Mouse (Mus musculus): ENCODE results near the gene Npas3. TPM values are rescaled to one million over a fixed set of nuclear protein-coding genes. Genes with fewer than 3 reads are reported as not detected.

Gene Npas3
- total and polyA plus RNA-seq, 2 experiments: 0.04 TPM; not detected in 1

DNA sequence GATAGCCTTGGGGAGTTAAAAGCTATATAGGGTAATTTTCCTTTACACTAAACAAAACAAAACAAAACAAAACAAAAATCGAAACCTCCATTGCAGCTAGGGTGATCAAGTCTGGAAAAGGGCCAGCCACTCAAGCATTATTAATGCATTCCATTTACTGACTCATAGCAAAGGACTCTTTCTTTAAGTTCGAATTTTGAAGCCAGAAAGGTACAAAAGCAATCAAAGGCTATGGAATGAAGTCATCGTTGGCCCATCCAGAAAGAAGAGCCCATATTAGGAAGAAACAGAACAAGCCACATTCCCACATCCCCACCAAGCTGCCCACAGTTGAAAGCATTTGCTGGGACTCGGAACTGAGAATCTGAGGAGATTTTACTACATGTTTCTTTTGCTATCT, 640.1 kb downstream of the Npas3 start:
- WGBS: 79% methylated on average over 4 of the region's 4 CpGs
- Histone ChIP-seq H3K36me3 (ENCODE audit: control insufficient read depth, insufficient read depth, low read length) (no peaks in the 10 kb centered on the region), H3K4me1 (ENCODE audit: control insufficient read depth, insufficient read depth, low read length) (no peaks in the 10 kb centered on the region), H3K27me3 (ENCODE audit: control insufficient read depth, insufficient read depth, low read length) (no peaks in the 10 kb centered on the region), H3K4me3 (ENCODE audit: insufficient read depth, low read depth, low read length) (no peak overlapping the region), H3K9ac (ENCODE audit: low read depth, low read length) (no peak overlapping the region), H3K27ac (replicated peaks; ENCODE audit: insufficient read depth, low read depth, low read length) (no peak overlapping the region), H3K79me2 (ENCODE audit: control insufficient read depth, insufficient read depth, low read length) (no peaks in the 10 kb centered on the region)
- DNase-seq (ENCODE audit: extremely low read depth, low read depth, low spot score): no peak
- TF ChIP-seq CTCF (IDR thresholded peaks at IDR 0.05; ENCODE audit: low read depth, low read length): no peak
- no peak for TF ChIP-seq POLR2A (IDR thresholded peaks at IDR 0.05; ENCODE audit: extremely low read depth, insufficient read depth, low read length)

- Histone ChIP-seq H3K9ac (ENCODE audit: low read depth, low read length) (no peak overlapping the region), H3K79me2 (ENCODE audit: control insufficient read depth, insufficient read depth, low read length) (no peaks in the 10 kb centered on the region), H3K4me3 (ENCODE audit: insufficient read depth, low read depth, low read length) (no peak overlapping the region), H3K27ac (replicated peaks; ENCODE audit: insufficient read depth, low read depth, low read length) (no peak overlapping the region), H3K36me3 (ENCODE audit: control insufficient read depth, insufficient read depth, low read length) (no peaks in the 10 kb centered on the region), H3K4me1 (ENCODE audit: control insufficient read depth, insufficient read depth, low read length) (no peaks in the 10 kb centered on the region), H3K27me3 (ENCODE audit: control insufficient read depth, insufficient read depth, low read length) (no peaks in the 10 kb centered on the region)
- TF ChIP-seq CTCF (IDR thresholded peaks at IDR 0.05; ENCODE audit: low read depth, low read length) (no peak), POLR2A (IDR thresholded peaks at IDR 0.05; ENCODE audit: extremely low read depth, insufficient read depth, low read length) (no peak)
- 84% methylated on average over 5 of the region's 5 CpGs for WGBS
- no peak for DNase-seq (ENCODE audit: extremely low read depth, low read depth, low spot score)
Observed at GRCm38 (mm10) chr12:53895909-53896308, 647.4 kb downstream of the Npas3 start.

- no peak overlapping the region for H3K27ac ChIP-seq (replicated peaks; ENCODE audit: insufficient read depth, low read depth, low read length)
- no peak for TF ChIP-seq CTCF (IDR thresholded peaks at IDR 0.05; ENCODE audit: low read depth, low read length)
- no peak for TF ChIP-seq POLR2A (IDR thresholded peaks at IDR 0.05; ENCODE audit: extremely low read depth, insufficient read depth, low read length)
- DNase-seq (ENCODE audit: extremely low read depth, low read depth, low spot score): no peak
- H3K4me1 ChIP-seq (ENCODE audit: control insufficient read depth, insufficient read depth, low read length): no peaks in the 10 kb centered on the region
- H3K79me2 ChIP-seq (ENCODE audit: control insufficient read depth, insufficient read depth, low read length): no peaks in the 10 kb centered on the region
- H3K27me3 ChIP-seq (ENCODE audit: control insufficient read depth, insufficient read depth, low read length): no peaks in the 10 kb centered on the region
- H3K36me3 ChIP-seq (ENCODE audit: control insufficient read depth, insufficient read depth, low read length): no peaks in the 10 kb centered on the region
- 73% methylated on average over 8 of the region's 8 CpGs for WGBS
- H3K9ac ChIP-seq (ENCODE audit: low read depth, low read length): no peak overlapping the region
- H3K4me3 ChIP-seq (ENCODE audit: insufficient read depth, low read depth, low read length): no peak overlapping the region
Observed at GRCm38 (mm10) chr12:53908761-53909160, 660.3 kb downstream of the Npas3 start.

GRCm38 (mm10) chr12:53910192-53910591, 661.7 kb downstream of the Npas3 start:
- no peak for DNase-seq (ENCODE audit: extremely low read depth, low read depth, low spot score)
- no peak overlapping the region for H3K9ac ChIP-seq (ENCODE audit: low read depth, low read length)
- H3K27ac ChIP-seq (replicated peaks; ENCODE audit: insufficient read depth, low read depth, low read length): no peak overlapping the region
- H3K4me1 ChIP-seq (ENCODE audit: control insufficient read depth, insufficient read depth, low read length): no peaks in the 10 kb centered on the region
- no peaks in the 10 kb centered on the region for H3K79me2 ChIP-seq (ENCODE audit: control insufficient read depth, insufficient read depth, low read length)
- no peaks in the 10 kb centered on the region for H3K36me3 ChIP-seq (ENCODE audit: control insufficient read depth, insufficient read depth, low read length)
- no peak overlapping the region for H3K4me3 ChIP-seq (ENCODE audit: insufficient read depth, low read depth, low read length)
- no peaks in the 10 kb centered on the region for H3K27me3 ChIP-seq (ENCODE audit: control insufficient read depth, insufficient read depth, low read length)
- TF ChIP-seq CTCF (IDR thresholded peaks at IDR 0.05; ENCODE audit: low read depth, low read length) (no peak), POLR2A (IDR thresholded peaks at IDR 0.05; ENCODE audit: extremely low read depth, insufficient read depth, low read length) (no peak)
- WGBS: 78% methylated on average over 2 of the region's 2 CpGs

DNA sequence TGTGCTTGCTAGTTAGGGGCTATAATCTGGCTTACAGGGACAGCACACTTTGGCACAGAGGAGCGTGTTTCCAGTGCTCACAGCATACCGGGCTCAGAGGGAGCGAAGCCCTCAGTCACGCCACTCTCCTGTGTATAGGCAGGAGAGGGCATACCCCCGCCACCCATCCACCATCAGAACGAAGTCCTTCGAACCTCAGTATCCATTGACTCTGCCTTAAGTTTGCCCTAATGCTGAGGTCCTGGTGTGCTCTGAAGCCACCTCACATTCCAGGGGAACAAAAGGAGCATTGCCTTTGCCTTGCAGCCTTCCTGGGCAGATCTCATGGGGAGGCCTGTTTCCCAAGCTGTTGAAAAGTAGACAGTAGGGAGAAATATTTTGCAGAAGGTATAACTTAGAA, 673.7 kb downstream of the Npas3 start:
- no peaks in the 10 kb centered on the region for H3K27me3 ChIP-seq (ENCODE audit: control insufficient read depth, insufficient read depth, low read length)
- DNase-seq (ENCODE audit: extremely low read depth, low read depth, low spot score): no peak
- no peak overlapping the region for H3K4me3 ChIP-seq (ENCODE audit: insufficient read depth, low read depth, low read length)
- no peaks in the 10 kb centered on the region for H3K4me1 ChIP-seq (ENCODE audit: control insufficient read depth, insufficient read depth, low read length)
- no peak overlapping the region for H3K9ac ChIP-seq (ENCODE audit: low read depth, low read length)
- H3K36me3 ChIP-seq (ENCODE audit: control insufficient read depth, insufficient read depth, low read length): no peaks in the 10 kb centered on the region
- H3K27ac ChIP-seq (replicated peaks; ENCODE audit: insufficient read depth, low read depth, low read length): no peak overlapping the region
- TF ChIP-seq CTCF (IDR thresholded peaks at IDR 0.05; ENCODE audit: low read depth, low read length) (no peak), POLR2A (IDR thresholded peaks at IDR 0.05; ENCODE audit: extremely low read depth, insufficient read depth, low read length) (no peak)
- 95% methylated on average over 7 of the region's 7 CpGs for WGBS
- H3K79me2 ChIP-seq (ENCODE audit: control insufficient read depth, insufficient read depth, low read length): no peaks in the 10 kb centered on the region

DNA sequence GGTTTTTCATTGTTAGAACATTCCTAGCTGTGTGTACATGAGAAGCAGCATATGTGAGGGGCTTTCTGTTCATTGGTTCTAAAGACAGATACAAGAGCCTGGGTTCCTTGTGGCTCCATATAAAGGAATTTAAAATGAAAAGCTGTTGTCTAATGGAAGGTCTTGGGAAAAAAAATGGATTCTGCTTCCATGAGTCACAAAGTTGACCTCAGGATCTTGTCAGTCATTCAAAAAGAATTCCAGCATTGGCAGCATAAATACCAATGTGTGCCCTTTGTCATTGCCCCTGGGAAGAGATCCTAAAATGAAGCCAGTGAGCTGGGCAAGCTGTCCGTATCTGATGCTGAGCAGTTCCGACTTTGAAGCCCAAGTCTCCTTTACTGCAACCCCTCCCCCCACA, 700.3 kb downstream of the Npas3 start:
- H3K4me1 ChIP-seq (ENCODE audit: control insufficient read depth, insufficient read depth, low read length): no peaks in the 10 kb centered on the region
- no peak for TF ChIP-seq POLR2A (IDR thresholded peaks at IDR 0.05; ENCODE audit: extremely low read depth, insufficient read depth, low read length)
- no peak for TF ChIP-seq CTCF (IDR thresholded peaks at IDR 0.05; ENCODE audit: low read depth, low read length)
- no peak overlapping the region for H3K4me3 ChIP-seq (ENCODE audit: insufficient read depth, low read depth, low read length)
- H3K79me2 ChIP-seq (ENCODE audit: control insufficient read depth, insufficient read depth, low read length): no peaks in the 10 kb centered on the region
- DNase-seq (ENCODE audit: extremely low read depth, low read depth, low spot score): no peak
- no peaks in the 10 kb centered on the region for H3K36me3 ChIP-seq (ENCODE audit: control insufficient read depth, insufficient read depth, low read length)
- no peak overlapping the region for H3K27ac ChIP-seq (replicated peaks; ENCODE audit: insufficient read depth, low read depth, low read length)
- WGBS: 85% methylated on average over 2 of the region's 2 CpGs
- H3K9ac ChIP-seq (ENCODE audit: low read depth, low read length): no peak overlapping the region
- H3K27me3 ChIP-seq (ENCODE audit: control insufficient read depth, insufficient read depth, low read length): no peaks in the 10 kb centered on the region; the same call in 1 of the 2 replicates
